Mouse (Mus musculus) CH12.LX (cell line): ENCODE results near the gene Cstb. TPM values are rescaled to one million over a fixed set of nuclear protein-coding genes. Genes with fewer than 3 reads are reported as not detected.
A peak's percentile ranks its signal among the peaks of the same experiment; 100 is the strongest.

Experiments used
- DNase-seq: peaks from one replicate; pipeline ENCODE4 v3.0.0-alpha.2; 2013; ENCODE audit errors: extremely low read depth
- H3K27ac ChIP-seq: 2 replicates; pipeline ENCODE4 v1.5.1; 2012; ENCODE audit warnings: low read depth, mild to moderate bottlenecking, control low read depth, moderate library complexity; ENCODE audit not compliant: insufficient read depth
- H3K27me3 ChIP-seq: replicated peaks from 2 replicates; pipeline ENCODE3; 2012; ENCODE audit warnings: inconsistent platforms
- H3K36me3 ChIP-seq, 2 experiments: replicated peaks in 1 of 2; 2 replicates each; pipeline versions ENCODE3 to v1.6.1; 2012; ENCODE audit warnings: inconsistent platforms in 1 of 2, low read length in 1 of 2, mild to moderate bottlenecking in 1 of 2, mixed read lengths in 1 of 2, moderate library complexity in 1 of 2; ENCODE audit not compliant: control insufficient read depth in 1 of 2, insufficient read depth in 1 of 2
- H3K4me1 ChIP-seq, 2 experiments: 2 replicates each; pipeline ENCODE4 v1.6.1; 2012; ENCODE audit warnings: inconsistent platforms in 1 of 2, moderate library complexity in 1 of 2; ENCODE audit not compliant: insufficient read depth in 2 of 2, control insufficient read depth in 1 of 2
- H3K4me2 ChIP-seq: 2 replicates; pipeline ENCODE4 v1.6.1; 2012; ENCODE audit warnings: low read depth, mild to moderate bottlenecking, control low read depth; ENCODE audit not compliant: poor library complexity, insufficient read depth, severe bottlenecking
- H3K4me3 ChIP-seq, 3 experiments: fragments of 150-350 bp in 1 of 3; sonication (generic) in 1 of 3; replicated peaks in 1 of 3; 2 replicates each; pipeline versions ENCODE3 to v1.5.1; 2011 to 2012; ENCODE audit warnings: low read depth in 2 of 3, low read length in 2 of 3, mild to moderate bottlenecking in 2 of 3, moderate library complexity in 2 of 3, control low read depth in 1 of 3, improper control_type of control experiment in 1 of 3, inconsistent platforms in 1 of 3, mixed read lengths in 1 of 3; ENCODE audit not compliant: poor library complexity in 1 of 3
- H3K79me2 ChIP-seq: replicated peaks from 2 replicates; pipeline ENCODE4 v1.6.1; 2012; ENCODE audit warnings: mild to moderate bottlenecking, moderate library complexity; ENCODE audit not compliant: control insufficient read depth, poor library complexity, insufficient read depth, severe bottlenecking; ENCODE audit errors: extremely low read depth
- H3K9ac ChIP-seq: 2 replicates; pipeline ENCODE4 v1.6.1; 2012; ENCODE audit warnings: low read depth, mild to moderate bottlenecking, control low read depth, moderate library complexity; ENCODE audit not compliant: insufficient read depth
- H3K9me3 ChIP-seq: replicated peaks from 2 replicates; pipeline ENCODE3; 2012; ENCODE audit warnings: low read length, inconsistent platforms, mixed read lengths
- CHD1 ChIP-seq: IDR thresholded peaks from 2 replicates; pipeline ENCODE4 v1.6.1; 2012; ENCODE audit warnings: low read depth, low read length, improper control_type of control experiment, inconsistent platforms
- CHD2 ChIP-seq: IDR thresholded peaks from 2 replicates; pipeline ENCODE4 v1.6.1; 2011; ENCODE audit warnings: low read length, improper control_type of control experiment
- CTCF ChIP-seq, 2 experiments: IDR thresholded peaks in 1 of 2; conservative IDR thresholded peaks in 1 of 2; 2 replicates each; pipeline ENCODE4 v1.5.1; 2011 to 2012; ENCODE audit warnings: low read depth in 2 of 2, low read length in 2 of 2, improper control_type of control experiment in 1 of 2, inconsistent platforms in 1 of 2, mild to moderate bottlenecking in 1 of 2, moderate library complexity in 1 of 2
- E2F4 ChIP-seq: IDR thresholded peaks from 2 replicates; pipeline ENCODE4 v1.6.1; 2011; ENCODE audit warnings: low read depth, low read length, improper control_type of control experiment; ENCODE audit not compliant: insufficient replicate concordance
- ELF1 ChIP-seq: IDR thresholded peaks from 2 replicates; pipeline ENCODE4 v1.6.1; 2014; ENCODE audit warnings: low read depth, mild to moderate bottlenecking, inconsistent platforms, low read length, improper control_type of control experiment
- EP300 ChIP-seq: IDR thresholded peaks from 2 replicates; pipeline ENCODE4 v1.6.1; 2011; ENCODE audit warnings: low read length, improper control_type of control experiment
- ETS1 ChIP-seq: conservative IDR thresholded peaks from 2 replicates; pipeline ENCODE4 v1.6.1; 2012; ENCODE audit warnings: low read depth, mild to moderate bottlenecking, inconsistent platforms, low read length, improper control_type of control experiment, moderate library complexity
- GABPA ChIP-seq: IDR thresholded peaks from 2 replicates; pipeline ENCODE4 v1.6.1; 2012; ENCODE audit warnings: low read depth, low read length, improper control_type of control experiment, inconsistent platforms; ENCODE audit not compliant: insufficient replicate concordance
- HCFC1 ChIP-seq: IDR thresholded peaks from 2 replicates; pipeline ENCODE4 v1.6.1; 2012; ENCODE audit warnings: low read depth, mild to moderate bottlenecking, inconsistent platforms, low read length, improper control_type of control experiment
- KAT2A ChIP-seq: IDR thresholded peaks from 2 replicates; pipeline ENCODE4 v1.6.1; 2012; ENCODE audit warnings: low read length, improper control_type of control experiment, inconsistent platforms; ENCODE audit not compliant: insufficient replicate concordance
- MAFK ChIP-seq: IDR thresholded peaks from 2 replicates; pipeline ENCODE4 v1.6.1; 2011; ENCODE audit warnings: low read length, improper control_type of control experiment; ENCODE audit not compliant: insufficient replicate concordance
- MAX ChIP-seq: IDR thresholded peaks from 2 replicates; pipeline ENCODE4 v1.6.1; 2011; ENCODE audit warnings: low read length, improper control_type of control experiment
- MAZ ChIP-seq: IDR thresholded peaks from 2 replicates; pipeline ENCODE4 v1.6.1; 2012; ENCODE audit warnings: low read depth, mild to moderate bottlenecking, inconsistent platforms, low read length, improper control_type of control experiment, moderate library complexity
- MXI1 ChIP-seq: IDR thresholded peaks from 2 replicates; pipeline ENCODE4 v1.6.1; 2011; ENCODE audit warnings: mild to moderate bottlenecking, low read depth, low read length, improper control_type of control experiment
- MYC ChIP-seq: IDR thresholded peaks from 2 replicates; pipeline ENCODE4 v1.6.1; 2011; ENCODE audit warnings: low read depth, mild to moderate bottlenecking, improper control_type of control experiment, low read length
- POLR2A ChIP-seq: IDR thresholded peaks from 2 replicates; pipeline ENCODE4 v1.6.1; 2011; ENCODE audit warnings: low read depth, mild to moderate bottlenecking, improper control_type of control experiment, low read length
- POLR2AphosphoS2 ChIP-seq: IDR thresholded peaks from 2 replicates; pipeline ENCODE4 v1.6.1; 2011; ENCODE audit warnings: low read depth, low read length, improper control_type of control experiment
- RAD21 ChIP-seq: IDR thresholded peaks from 2 replicates; pipeline ENCODE4 v1.6.1; 2011; ENCODE audit warnings: low read depth, mild to moderate bottlenecking, low read length, improper control_type of control experiment, moderate library complexity
- RCOR1 ChIP-seq: conservative IDR thresholded peaks from 2 replicates; pipeline ENCODE4 v1.6.1; 2012; ENCODE audit warnings: low read depth, mild to moderate bottlenecking, inconsistent platforms, low read length, improper control_type of control experiment
- SIN3A ChIP-seq: IDR thresholded peaks from 2 replicates; pipeline ENCODE4 v1.6.1; 2012; ENCODE audit warnings: low read length, improper control_type of control experiment, inconsistent platforms
- TBP ChIP-seq: conservative IDR thresholded peaks from 2 replicates; pipeline ENCODE4 v1.6.1; 2011; ENCODE audit warnings: low read depth, low read length, improper control_type of control experiment
- TCF12 ChIP-seq: IDR thresholded peaks from 2 replicates; pipeline ENCODE4 v1.6.1; 2014; ENCODE audit warnings: low read depth, mild to moderate bottlenecking, inconsistent platforms, low read length, improper control_type of control experiment
- USF1 ChIP-seq: IDR thresholded peaks from 2 replicates; pipeline ENCODE4 v1.6.1; 2014; ENCODE audit warnings: low read depth, mild to moderate bottlenecking, inconsistent platforms, low read length, improper control_type of control experiment
- USF2 ChIP-seq: conservative IDR thresholded peaks from 2 replicates; pipeline ENCODE4 v1.6.1; 2011; ENCODE audit warnings: low read depth, low read length, improper control_type of control experiment
- ZC3H11A ChIP-seq: IDR thresholded peaks from 2 replicates; pipeline ENCODE4 v1.6.1; 2012; ENCODE audit warnings: low read depth, mild to moderate bottlenecking, inconsistent platforms, low read length, improper control_type of control experiment
- ZKSCAN1 ChIP-seq: IDR thresholded peaks from 2 replicates; pipeline ENCODE4 v1.6.1; 2012; ENCODE audit warnings: low read depth, inconsistent platforms, low read length, improper control_type of control experiment, borderline replicate concordance
- ZMIZ1 ChIP-seq: IDR thresholded peaks from 2 replicates; pipeline ENCODE4 v1.6.1; 2012; ENCODE audit warnings: low read depth, mild to moderate bottlenecking, inconsistent platforms, low read length, improper control_type of control experiment
- ZNF384 ChIP-seq: IDR thresholded peaks from 2 replicates; pipeline ENCODE4 v1.6.1; 2012; ENCODE audit warnings: low read depth, low read length, improper control_type of control experiment, inconsistent platforms
- dilution Hi-C: fragments of 300-500 bp; cut with MboI; formaldehyde crosslinking; loops from 2 replicates; pipeline ENCODE4 v1.14.3; 2020; ENCODE audit warnings: low sequenced_read_pairs; ENCODE audit not compliant: extremely low pct_unique_long_range_greater_than_20kb, extremely low pct_ligation_motif_present
- in situ Hi-C: fragments of 300-500 bp; cut with MboI; formaldehyde crosslinking; loops from 3 replicates; pipeline ENCODE4 v1.14.3; 2019; ENCODE audit warnings: low sequenced_read_pairs, low pct_ligation_motif_present, low pct_unique_long_range_greater_than_20kb, mixed read lengths
- polyA plus RNA-seq: library from polyadenylated mRNA; unstranded; fragments of >175 nt; gene quantifications from 2 replicates; pipeline ENCODE4 v1.2.1, GENCODE M21; 2012; ENCODE audit warnings: low read depth; ENCODE audit not compliant: insufficient read length
- total RNA-seq, 2 experiments: library from RNA; depleted of rRNA; stranded (reverse); fragments of 300-350 nt in 1 of 2; fragments of >200 nt in 1 of 2; gene quantifications; 2 replicates each; pipeline ENCODE4 v1.2.3; 2012 to 2014

The Cstb gene
- total and polyA plus RNA-seq, 3 experiments = 139 to 226 (median 194) TPM

DNA sequence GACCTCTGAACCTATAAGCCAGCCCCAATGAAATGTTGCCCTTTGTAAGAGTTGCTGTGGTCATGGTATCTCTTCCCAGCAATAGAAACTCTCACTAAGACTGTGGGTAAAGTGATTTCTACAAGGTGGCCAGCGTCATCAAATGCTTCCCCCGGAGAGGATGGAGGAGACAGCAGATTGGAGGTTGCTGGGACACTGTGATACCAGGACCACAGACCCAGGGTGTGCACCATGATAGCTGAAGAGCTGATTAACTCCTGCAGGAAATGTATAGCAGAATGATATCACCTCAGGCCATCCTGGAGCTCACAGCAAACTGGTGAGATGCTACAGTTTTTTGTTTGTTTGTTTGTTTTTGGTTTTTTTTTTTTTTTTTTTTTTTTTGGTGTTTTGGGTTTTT lies 4.3 kb downstream of the Cstb start:
- TF ChIP-seq MAFK (no peak), MXI1 (no peak), MAX (no peak)
- no peak for DNase-seq
- peaks cover 18 to 28% of the 10 kb centered on the region in 2 experiments for H3K36me3 ChIP-seq
- no peak overlapping the region for H3K4me2 ChIP-seq
- H3K27me3 ChIP-seq = no peaks in the 10 kb centered on the region
- H3K4me1 ChIP-seq = peaks cover 11 to 39% of the 10 kb centered on the region in 2 experiments
- no peak overlapping the region for H3K9ac ChIP-seq
- H3K4me3 ChIP-seq = no peak overlapping the region
- no peaks in the 10 kb centered on the region for H3K79me2 ChIP-seq
- in situ Hi-C loops (no loop called here), dilution Hi-C loops (no loop called here)
- no peaks in the 10 kb centered on the region for H3K9me3 ChIP-seq
- no peak overlapping the region for H3K27ac ChIP-seq

DNA sequence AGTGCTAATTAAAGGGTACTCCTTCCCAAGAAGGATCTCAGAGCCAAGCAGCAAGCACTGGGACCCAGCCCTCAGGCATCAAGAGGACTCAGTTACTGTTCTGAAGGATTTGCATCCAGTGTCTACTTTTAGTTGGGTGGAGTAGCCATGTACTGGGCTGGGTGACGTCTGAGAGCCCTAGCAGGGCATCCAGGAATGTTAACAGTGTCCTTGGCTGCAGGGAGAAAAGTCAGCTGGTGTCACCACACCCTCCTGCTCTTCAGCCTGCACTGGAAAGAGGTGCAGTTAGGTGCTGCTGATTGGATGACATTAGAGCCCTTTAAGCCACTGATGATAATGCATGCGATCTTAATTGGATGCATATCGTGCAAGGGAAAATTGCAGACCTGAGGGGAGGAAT lies 7.4 kb downstream of the Cstb start:
- dilution Hi-C loops = no loop called here

GRCm38 (mm10) chr10:78438094-78438493 lies 12.6 kb downstream of the Cstb start:
- Histone ChIP-seq H3K9ac (no peak overlapping the region), H3K4me2 (no peak overlapping the region), H3K27ac (no peak overlapping the region), H3K36me3 (peaks cover 0 to 43% of the 10 kb centered on the region in 2 experiments), H3K4me1 (peaks cover 3 to 16% of the 10 kb centered on the region in 2 experiments; a peak in 3 of 4 replicates), H3K79me2 (no peaks in the 10 kb centered on the region), H3K27me3 (no peaks in the 10 kb centered on the region), H3K9me3 (no peaks in the 10 kb centered on the region), H3K4me3 (no peak overlapping the region)
- dilution Hi-C loops (no loop called here), in situ Hi-C loops (no loop called here)
- peak; percentile 76 for DNase-seq
- TF ChIP-seq E2F4 (no peak), SIN3A (no peak), USF1 (no peak), ELF1 (no peak), ETS1 (no peak), MAZ (no peak), POLR2A (no peak), POLR2AphosphoS2 (no peak), CHD2 (no peak), ZNF384 (no peak), TCF12 (no peak), CTCF (conservative IDR thresholded peaks at IDR 0.05 in 1 of 2, IDR thresholded peaks at IDR 0.05 in 1 of 2; ENCODE audit: low read depth in 2 of 2, low read length in 2 of 2) (peak; percentile 88 to 89), KAT2A (no peak), TBP (no peak), RCOR1 (no peak), CHD1 (no peak), ZC3H11A (peak; percentile 53; the same call in 1 of the 2 replicates), RAD21 (peak; percentile 76), ZKSCAN1 (no peak), USF2 (no peak)

More for the DNA sequence above, 7.4 kb downstream of the Cstb start:
- Histone ChIP-seq H3K9me3 (no peaks in the 10 kb centered on the region), H3K9ac (no peak overlapping the region), H3K27ac (no peak overlapping the region), H3K4me3 (no peak overlapping the region), H3K4me2 (no peak overlapping the region), H3K4me1 (peaks cover 14 to 35% of the 10 kb centered on the region in 2 experiments), H3K27me3 (no peaks in the 10 kb centered on the region), H3K79me2 (no peaks in the 10 kb centered on the region), H3K36me3 (peaks cover 10 to 17% of the 10 kb centered on the region in 2 experiments)
- TF ChIP-seq MYC (no peak), POLR2A (no peak), E2F4 (no peak), ZKSCAN1 (no peak), TBP (no peak), MXI1 (no peak), HCFC1 (no peak), USF1 (no peak), ETS1 (no peak), RAD21 (no peak), ZMIZ1 (no peak), GABPA (no peak), EP300 (no peak), MAZ (no peak)
- DNase-seq = no peak
- in situ Hi-C loops = no loop called here
